Mouse (Mus musculus) liver, embryonic 15.5 days (tissue): Measurements from ENCODE around the gene Xaf1. TPM values are rescaled to one million over a fixed set of nuclear protein-coding genes. Genes with fewer than 3 reads are reported as not detected.
A peak's percentile ranks its signal among the peaks of the same experiment; 100 is the strongest.
"Not testable (repeated sequence)": the region's sequence is repeated elsewhere in the genome, so short reads cannot be mapped to it uniquely, and the experiment has no call there.

Experiments
- ATAC-seq: fragments of 200-750 bp; cut with Nextera tagmentation; 2 replicates; pipeline ENCODE4 v1.8.0; 2017; ENCODE audit warnings: moderate number of reproducible peaks, mild to moderate bottlenecking, moderate library complexity; ENCODE audit not compliant: insufficient read depth
- H3K27ac ChIP-seq: fragments of 300-500 bp; sonication (generic); replicated peaks from 2 replicates; pipeline ENCODE4 v1.5.1; 2015; ENCODE audit warnings: mild to moderate bottlenecking, inconsistent platforms
- H3K27me3 ChIP-seq: fragments of 300-500 bp; sonication (generic); 2 replicates; pipeline ENCODE4 v1.6.1; 2015; ENCODE audit warnings: mild to moderate bottlenecking, inconsistent platforms
- H3K36me3 ChIP-seq: fragments of 300-500 bp; sonication (generic); replicated peaks from 2 replicates; pipeline ENCODE4 v1.6.1; 2015; ENCODE audit warnings: moderate library complexity, mild to moderate bottlenecking, inconsistent platforms
- H3K4me1 ChIP-seq: fragments of 300-500 bp; sonication (generic); replicated peaks from 2 replicates; pipeline ENCODE4 v1.6.1; 2015; ENCODE audit warnings: inconsistent platforms
- H3K4me2 ChIP-seq: fragments of 300-500 bp; sonication (generic); 2 replicates; pipeline ENCODE4 v1.6.1; 2015; ENCODE audit warnings: moderate library complexity, mild to moderate bottlenecking, inconsistent platforms
- H3K4me3 ChIP-seq: fragments of 300-500 bp; sonication (generic); replicated peaks from 2 replicates; pipeline ENCODE4 v1.5.1; 2015; ENCODE audit warnings: mild to moderate bottlenecking, inconsistent platforms
- H3K9ac ChIP-seq: fragments of 300-500 bp; sonication (generic); 2 replicates; pipeline ENCODE4 v1.6.1; 2015; ENCODE audit warnings: moderate library complexity, mild to moderate bottlenecking, inconsistent platforms
- H3K9me3 ChIP-seq: fragments of 300-500 bp; sonication (generic); replicated peaks from 2 replicates; pipeline ENCODE4 v1.6.1; 2016; ENCODE audit warnings: inconsistent platforms
- WGBS: fragments of 180-500 bp; shearing (Covaris S2); methylation state at CpG from one replicate; pipeline ENCODE4 v1.1.7; 2015; ENCODE audit warnings: mixed read lengths; ENCODE audit not compliant: insufficient replicate concordance; 5-methylcytosine and 5-hydroxymethylcytosine counted together
- polyA plus RNA-seq: library from polyadenylated mRNA; unstranded; fragments of >200 nt; fragmentation: Nextera tagmentation; extraction: Ambion mirVana; gene quantifications from 2 replicates; pipeline ENCODE4 v1.2.1, GENCODE M21; 2015

Xaf1 gene
- polyA plus RNA-seq, 1 experiment from 2014 or later, result 4.1 TPM

GRCm38 (mm10) chr11:72343238-72343625, 41.8 kb downstream of the Xaf1 start:
- ATAC-seq, result not testable (repeated sequence)

GRCm38 (mm10) chr11:72343904-72344303, 42.5 kb downstream of the Xaf1 start:
- Histone ChIP-seq H3K27me3 (no peaks in the 10 kb centered on the region), H3K36me3 (no peaks in the 10 kb centered on the region), H3K4me1 (no peaks in the 10 kb centered on the region), H3K9me3 (no peaks in the 10 kb centered on the region), H3K4me3 (no peak overlapping the region), H3K9ac (no peak overlapping the region), H3K27ac (no peak overlapping the region), H3K4me2 (no peak overlapping the region)
- no peak for ATAC-seq
- WGBS, result 23% methylated on average over 8 of the region's 8 CpGs

More at GRCm38 (mm10) chr11:72343238-72343625, 41.8 kb downstream of the Xaf1 start:
- H3K4me3 ChIP-seq, H3K27me3 ChIP-seq, H3K9me3 ChIP-seq, H3K4me2 ChIP-seq, H3K36me3 ChIP-seq, H3K4me1 ChIP-seq, H3K9ac ChIP-seq, H3K27ac ChIP-seq: not testable (repeated sequence)
- WGBS, result 74% methylated on average over 5 of the region's 5 CpGs

- H3K9me3 ChIP-seq, result no peaks in the 10 kb centered on the region
- no peaks in the 10 kb centered on the region for H3K4me1 ChIP-seq
- ATAC-seq, result no peak
- 76% methylated on average over 11 of the region's 11 CpGs for WGBS
- no peaks in the 10 kb centered on the region for H3K27me3 ChIP-seq
- no peak overlapping the region for H3K9ac ChIP-seq
- no peaks in the 10 kb centered on the region for H3K36me3 ChIP-seq
- H3K27ac ChIP-seq, result no peak overlapping the region
- H3K4me2 ChIP-seq, result no peak overlapping the region
- no peak overlapping the region for H3K4me3 ChIP-seq
These were observed 43.1 kb downstream of the Xaf1 start for GRCm38 (mm10) chr11:72344486-72344885.

GRCm38 (mm10) chr11:72348563-72348962, 47.1 kb downstream of the Xaf1 start:
- Histone ChIP-seq H3K9ac (no peak overlapping the region), H3K4me1 (no peaks in the 10 kb centered on the region), H3K9me3 (no peaks in the 10 kb centered on the region), H3K27me3 (no peaks in the 10 kb centered on the region), H3K4me3 (no peak overlapping the region), H3K36me3 (no peaks in the 10 kb centered on the region), H3K27ac (no peak overlapping the region), H3K4me2 (no peak overlapping the region)
- 43% methylated on average over 10 of the region's 10 CpGs for WGBS
- ATAC-seq, result no peak

- H3K36me3 ChIP-seq, result no peaks in the 10 kb centered on the region
- no peaks in the 10 kb centered on the region for H3K27me3 ChIP-seq
- no peak for ATAC-seq
- 47% methylated on average over 8 of the region's 8 CpGs for WGBS
- no peaks in the 10 kb centered on the region for H3K9me3 ChIP-seq
- no peak overlapping the region for H3K4me3 ChIP-seq
- H3K9ac ChIP-seq, result no peak overlapping the region
- H3K4me1 ChIP-seq, result no peaks in the 10 kb centered on the region
- no peak overlapping the region for H3K27ac ChIP-seq
- no peak overlapping the region for H3K4me2 ChIP-seq
These were observed 47.6 kb downstream of the Xaf1 start for GRCm38 (mm10) chr11:72349016-72349415.

- Histone ChIP-seq H3K27ac (no peak overlapping the region), H3K4me2 (no peak overlapping the region), H3K36me3 (no peaks in the 10 kb centered on the region), H3K4me3 (no peak overlapping the region), H3K9me3 (no peaks in the 10 kb centered on the region), H3K4me1 (no peaks in the 10 kb centered on the region), H3K27me3 (0 out of 2 replicates have a peak, but pooled peaks cover 3% of the 10 kb centered on the region), H3K9ac (no peak overlapping the region)
- 35% methylated on average over 4 of the region's 4 CpGs for WGBS
- ATAC-seq, result no peak
These were observed 48.2 kb downstream of the Xaf1 start for GRCm38 (mm10) chr11:72349652-72350051.

GRCm38 (mm10) chr11:72352272-72352671, 50.8 kb downstream of the Xaf1 start:
- H3K27me3 ChIP-seq, result 0 out of 2 replicates have a peak, but pooled peaks cover 5% of the 10 kb centered on the region
- no peak overlapping the region for H3K27ac ChIP-seq
- no peak for ATAC-seq
- H3K4me1 ChIP-seq, result peaks cover 4% of the 10 kb centered on the region; the same call in 1 of the 2 replicates
- no peak overlapping the region for H3K4me3 ChIP-seq
- H3K4me2 ChIP-seq, result no peak overlapping the region
- no peaks in the 10 kb centered on the region for H3K36me3 ChIP-seq
- no peaks in the 10 kb centered on the region for H3K9me3 ChIP-seq
- WGBS, result 14% methylated on average over 1 of the region's 1 CpGs
- no peak overlapping the region for H3K9ac ChIP-seq

- no peak for ATAC-seq
- H3K4me2 ChIP-seq, result no peak overlapping the region
- 0 out of 2 replicates have a peak, but pooled peaks cover 5% of the 10 kb centered on the region for H3K27me3 ChIP-seq
- H3K4me1 ChIP-seq, result peaks cover 4% of the 10 kb centered on the region; the same call in 1 of the 2 replicates
- no peak overlapping the region for H3K9ac ChIP-seq
- H3K4me3 ChIP-seq, result no peak overlapping the region
- H3K36me3 ChIP-seq, result no peaks in the 10 kb centered on the region
- no peaks in the 10 kb centered on the region for H3K9me3 ChIP-seq
- H3K27ac ChIP-seq, result no peak overlapping the region
- 55% methylated on average over 3 of the region's 3 CpGs for WGBS
These were observed 51.8 kb downstream of the Xaf1 start for GRCm38 (mm10) chr11:72353186-72353585.

GRCm38 (mm10) chr11:72354971-72355728, 53.7 kb downstream of the Xaf1 start:
- Histone ChIP-seq H3K27me3 (0 out of 2 replicates have a peak, but pooled peaks cover 5% of the 10 kb centered on the region), H3K36me3 (no peaks in the 10 kb centered on the region), H3K4me1 (peaks cover 4% of the 10 kb centered on the region; the same call in 1 of the 2 replicates), H3K4me3 (no peak overlapping the region), H3K9me3 (no peaks in the 10 kb centered on the region), H3K4me2 (peak overlapping the region; percentile 30; the same call in 1 of the 2 replicates), H3K27ac (no peak overlapping the region), H3K9ac (no peak overlapping the region)
- ATAC-seq, result no peak
- WGBS, result 22% methylated on average over 20 of the region's 20 CpGs

- H3K4me1 ChIP-seq, result no peaks in the 10 kb centered on the region; the same call in 1 of the 2 replicates
- peak overlapping the region; percentile 25 for H3K4me3 ChIP-seq
- no peak overlapping the region for H3K9ac ChIP-seq
- peak overlapping the region; percentile 61 for H3K4me2 ChIP-seq
- WGBS, result 12% methylated on average over 42 of the region's 42 CpGs
- no peak overlapping the region for H3K27ac ChIP-seq
- no peak for ATAC-seq
- H3K9me3 ChIP-seq, result no peaks in the 10 kb centered on the region
- peaks cover 18% of the 10 kb centered on the region for H3K27me3 ChIP-seq
- no peaks in the 10 kb centered on the region for H3K36me3 ChIP-seq
These were observed 60.2 kb downstream of the Xaf1 start for GRCm38 (mm10) chr11:72361385-72362346.

GRCm38 (mm10) chr11:72362347-72362741, 60.9 kb downstream of the Xaf1 start, which contains the start of gene Tekt1:
Tekt1 (minus strand) TSS chr11:72362442.
- no peaks in the 10 kb centered on the region for H3K9me3 ChIP-seq
- peaks cover 18% of the 10 kb centered on the region for H3K27me3 ChIP-seq
- WGBS, result 29% methylated on average over 10 of the region's 10 CpGs
- H3K9ac ChIP-seq, result no peak within 1 kb of the TSS
- ATAC-seq, result no peak
- no peak within 1 kb of the TSS for H3K27ac ChIP-seq
- peak within 1 kb of the TSS; percentile 25 for H3K4me3 ChIP-seq
- H3K4me1 ChIP-seq, result no peaks in the 10 kb centered on the region; the same call in 1 of the 2 replicates
- H3K36me3 ChIP-seq, result no peaks in the 10 kb centered on the region
- peak within 1 kb of the TSS; percentile 61 for H3K4me2 ChIP-seq
